ENCODE assay signal across 9 mouse cellular contexts in the genomic region with DNA sequence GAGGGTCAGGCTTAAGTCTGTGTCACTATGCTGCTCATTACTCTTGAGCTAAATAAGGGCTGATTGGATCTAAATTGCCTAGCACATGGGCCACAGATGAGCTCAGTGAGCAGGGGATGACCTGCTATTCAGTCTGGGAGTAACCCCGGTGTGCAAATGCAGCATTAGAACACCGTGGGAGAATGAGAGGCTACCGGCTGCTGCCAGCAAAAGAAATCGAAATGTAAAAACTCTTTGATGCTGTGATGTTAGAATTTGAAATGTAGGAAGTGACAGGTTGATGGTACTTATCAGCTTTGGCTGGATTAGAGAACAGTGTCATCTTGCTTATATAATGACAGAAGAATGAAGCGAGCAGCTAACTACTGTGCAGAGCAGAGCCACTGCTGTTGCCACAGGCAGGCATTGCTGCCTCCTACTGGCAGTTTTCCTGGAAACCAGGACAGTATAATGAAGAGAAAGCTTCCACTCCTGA. TPM values are rescaled to one million over a fixed set of nuclear protein-coding genes. Genes with fewer than 3 reads are reported as not detected.
DNase-seq lines count a peak whose midpoint lies in the region.
"Had no signal": no experiment of that assay in that cellular context is flagged by ENCODE, and none has a peak within 500 bp of the region (broad histone marks: within the 10 kb centered on the region; RNA-seq: fewer than 3 reads in every experiment).

No protein-coding gene starts in this region.

- H3K27me3 ChIP-seq in midbrain, embryonic 10.5 days (ENCODE audit: low read depth, poor library complexity, severe bottlenecking): no peaks in the 10 kb centered on the region
- no peaks in the 10 kb centered on the region for H3K27me3 ChIP-seq in splenic B cell, adult 2 months (ENCODE audit: control insufficient read depth, insufficient read depth, low read length, poor library complexity, severe bottlenecking)
- H3K27me3 ChIP-seq: stomach, embryonic 15.5 days had no signal

- peaks cover 14% of the 10 kb centered on the region for H3K4me1 ChIP-seq in midbrain, embryonic 10.5 days
- H3K4me1 ChIP-seq: stomach, embryonic 15.5 days had no signal

- 52% methylated on average over 5 of the region's 5 CpGs for WGBS in midbrain, embryonic 10.5 days

- intact Hi-C loops in heart, postnatal 10 days (cut with DNase I): no loop called here

- 0 out of 2 replicates have a peak overlapping the region, but pooled peaks have one; percentile 13 for H3K27ac ChIP-seq in midbrain, embryonic 10.5 days (replicated peaks)
- H3K27ac ChIP-seq: stomach, embryonic 15.5 days had no signal

- DNase-seq in heart, postnatal 10 days: peak; percentile 7 to 23
- DNase-seq in heart, adult 9 months (ENCODE audit: low spot score in 2 of 2): no peak
- peak; percentile 49 for DNase-seq in cerebellum, adult 11-12 months
- DNase-seq in frontal cortex, adult 2 months (ENCODE audit: extremely low spot score in 1 of 2, low spot score in 1 of 2): peak; percentile 61 to 89
- peak; percentile 60 to 79 for DNase-seq in kidney, postnatal 36 days
- peak; percentile 17 for DNase-seq in midbrain, embryonic 10.5 days (ENCODE audit: low spot score)
- DNase-seq in splenic B cell, adult 2 months (ENCODE audit: low read depth, low spot score): peak; percentile 5
- DNase-seq in spleen, postnatal 36 days (ENCODE audit: low spot score in 2 of 2): no peak

- H3K9me3 ChIP-seq in midbrain, embryonic 10.5 days (replicated peaks): no peaks in the 10 kb centered on the region
- H3K9me3 ChIP-seq: stomach, embryonic 15.5 days had no signal

- H3K36me3 ChIP-seq in midbrain, embryonic 10.5 days: peaks cover 10% of the 10 kb centered on the region
- no peaks in the 10 kb centered on the region for H3K36me3 ChIP-seq in splenic B cell, adult 2 months (ENCODE audit: control insufficient read depth, insufficient read depth, low read length, poor library complexity, severe bottlenecking)
- H3K36me3 ChIP-seq: stomach, embryonic 15.5 days had no signal

- no peak overlapping the region for H3K4me3 ChIP-seq in midbrain, embryonic 10.5 days
- H3K4me3 ChIP-seq: stomach, embryonic 15.5 days had no signal

RNA-seq across cellular contexts. Expression of gene Mms22l, which starts 48.5 kb away (rescaled TPM):
- total RNA-seq in heart, postnatal 10 days (2021): 1 to 10 TPM; 5.1 to 6.5 TPM
- polyA plus RNA-seq in frontal cortex, adult 2 months (2012; rRNA removed): 1.5 TPM in 2 replicates
- polyA plus RNA-seq in midbrain, embryonic 10.5 days (2016; fragmentation: Nextera tagmentation; extraction: Ambion mirVana): 39.7 and 44.0 TPM in 2 replicates

Comparison
In these comparisons a context has a peak if more than half of its experiments do, and no peak if none do; other contexts are left out.
1. DNase-seq: peak in heart, postnatal 10 days (2 of 2), cerebellum, adult 11-12 months (single experiment), frontal cortex, adult 2 months (2 of 2), kidney, postnatal 36 days (2 of 2), midbrain, embryonic 10.5 days (single experiment) and splenic B cell, adult 2 months (single experiment); none in heart, adult 9 months (0 of 2) and spleen, postnatal 36 days (0 of 2).
2. RNA of gene Mms22l, which starts 48.5 kb away (polyA plus RNA-seq): 39.7 to 44.0 TPM in midbrain, embryonic 10.5 days; 1.5 TPM in frontal cortex, adult 2 months; every median in the first group is over 10 times any median in the second.